Mouse (Mus musculus) heart, embryonic 14.5 days (tissue): ENCODE results near the gene Olfr155. TPM values are rescaled to one million over a fixed set of nuclear protein-coding genes. Genes with fewer than 3 reads are reported as not detected.
A peak's percentile ranks its signal among the peaks of the same experiment; 100 is the strongest.

Experiments used
- ATAC-seq: fragments of 200-750 bp; cut with Nextera tagmentation; 2 replicates; pipeline ENCODE4 v1.8.0; 2017; ENCODE audit warnings: low read depth, moderate TSS enrichment; ENCODE audit not compliant: insufficient number of reproducible peaks, insufficient read depth, low FRiP score
- H3K27ac ChIP-seq, 2 experiments: fragments of 200-500 bp in 1 of 2; fragments of 300-500 bp in 1 of 2; sonication (generic) in 1 of 2; replicated peaks in 1 of 2; 2 replicates each; pipeline ENCODE4 v1.5.1; 2012 to 2014; ENCODE audit warnings: low read depth in 2 of 2, low read length in 2 of 2, control low read depth in 1 of 2, mild to moderate bottlenecking in 1 of 2, mixed read lengths in 1 of 2; ENCODE audit not compliant: control insufficient read depth in 1 of 2, insufficient read depth in 1 of 2
- H3K27me3 ChIP-seq: fragments of 300-500 bp; sonication (generic); 2 replicates; pipeline ENCODE4 v1.6.1; 2014; ENCODE audit warnings: mild to moderate bottlenecking, low read length, control low read depth; ENCODE audit not compliant: control insufficient read depth, insufficient read depth
- H3K36me3 ChIP-seq: fragments of 300-500 bp; sonication (generic); 2 replicates; pipeline ENCODE4 v1.6.1; 2014; ENCODE audit warnings: mild to moderate bottlenecking, control low read depth, low read length, mixed read lengths; ENCODE audit not compliant: control insufficient read depth, insufficient read depth
- H3K4me1 ChIP-seq, 2 experiments: fragments of 200-500 bp in 1 of 2; fragments of 300-500 bp in 1 of 2; sonication (generic) in 1 of 2; 2 replicates each; pipeline ENCODE4 v1.6.1; 2012 to 2014; ENCODE audit warnings: low read length in 2 of 2, control low read depth in 1 of 2, mixed read lengths in 1 of 2; ENCODE audit not compliant: control insufficient read depth in 2 of 2, insufficient read depth in 2 of 2
- H3K4me2 ChIP-seq: fragments of 300-500 bp; sonication (generic); 2 replicates; pipeline ENCODE4 v1.6.1; 2014; ENCODE audit warnings: mild to moderate bottlenecking, low read length
- H3K4me3 ChIP-seq, 2 experiments: fragments of 200-500 bp in 1 of 2; fragments of 300-500 bp in 1 of 2; sonication (generic) in 1 of 2; 2 replicates each; pipeline ENCODE4 v1.5.1; 2012 to 2014; ENCODE audit warnings: low read length in 2 of 2, mild to moderate bottlenecking in 2 of 2, control low read depth in 1 of 2, low read depth in 1 of 2, moderate library complexity in 1 of 2; ENCODE audit not compliant: control insufficient read depth in 1 of 2, insufficient read depth in 1 of 2
- H3K9ac ChIP-seq: fragments of 300-500 bp; sonication (generic); 2 replicates; pipeline ENCODE4 v1.6.1; 2014; ENCODE audit warnings: mild to moderate bottlenecking, low read length
- H3K9me3 ChIP-seq: fragments of 300-500 bp; sonication (generic); 2 replicates; pipeline ENCODE4 v1.6.1; 2016; ENCODE audit warnings: low read length, control low read depth; ENCODE audit not compliant: control insufficient read depth
- WGBS: fragments of 180-500 bp; shearing (Covaris S2); extraction: QIAGEN DNeasy Blood & Tissue Kit; methylation state at CpG from one replicate; pipeline ENCODE4 v1.1.7; 2014; 5-methylcytosine and 5-hydroxymethylcytosine counted together
- polyA plus RNA-seq: library from polyadenylated mRNA; unstranded; fragments of >200 nt; fragmentation: Nextera tagmentation; extraction: Ambion mirVana; gene quantifications from 2 replicates; pipeline ENCODE4 v1.2.1, GENCODE M21; 2014

The Olfr155 gene
- polyA plus RNA-seq, 1 experiment from 2014 or later: not detected

GRCm38 (mm10) chr4:43840101-43840500, 11.3 kb upstream of the Olfr155 start, which contains the start of gene Olfr157:
Gene Olfr157 (minus strand): TSS chr4:43840201.
- Histone ChIP-seq H3K4me1 (peaks cover 0 to 4% of the 10 kb centered on the region in 2 experiments; a peak in 1 of 4 replicates), H3K27ac (no peak within 1 kb of the TSS), H3K4me3 (no peak within 1 kb of the TSS), H3K9me3 (peaks cover 8% of the 10 kb centered on the region; the same call in 1 of the 2 replicates), H3K36me3 (no peaks in the 10 kb centered on the region), H3K4me2 (no peak within 1 kb of the TSS), H3K9ac (no peak within 1 kb of the TSS), H3K27me3 (no peaks in the 10 kb centered on the region)
- no peak for ATAC-seq
- WGBS: 74% methylated on average over 1 of the region's 1 CpGs

GRCm38 (mm10) chr4:43854101-43854500, 2.7 kb downstream of the Olfr155 start:
- H3K36me3 ChIP-seq: no peaks in the 10 kb centered on the region
- no peak overlapping the region for H3K4me2 ChIP-seq
- no peaks in the 10 kb centered on the region for H3K27me3 ChIP-seq
- H3K9ac ChIP-seq: no peak overlapping the region
- 60% methylated on average over 8 of the region's 8 CpGs for whole genome bisulfite sequencing
- no peaks in the 10 kb centered on the region; a peak in 1 of 4 replicates for H3K4me1 ChIP-seq
- no peaks in the 10 kb centered on the region for H3K9me3 ChIP-seq
- no peak for ATAC-seq
- H3K27ac ChIP-seq: no peak overlapping the region
- H3K4me3 ChIP-seq: no peak overlapping the region

GRCm38 (mm10) chr4:43859886-43860285, 8.5 kb downstream of the Olfr155 start:
- H3K36me3 ChIP-seq: no peaks in the 10 kb centered on the region
- no peak overlapping the region for H3K9ac ChIP-seq
- no peaks in the 10 kb centered on the region for H3K9me3 ChIP-seq
- H3K4me3 ChIP-seq: no peak overlapping the region
- H3K27ac ChIP-seq: no peak overlapping the region
- WGBS: 75% methylated on average over 10 of the region's 10 CpGs
- H3K4me1 ChIP-seq: no peaks in the 10 kb centered on the region
- H3K4me2 ChIP-seq: no peak overlapping the region
- no peaks in the 10 kb centered on the region for H3K27me3 ChIP-seq
- no peak for ATAC-seq

GRCm38 (mm10) chr4:43860744-43861519, 9.6 kb downstream of the Olfr155 start:
- Histone ChIP-seq H3K4me1 (no peaks in the 10 kb centered on the region), H3K27me3 (no peaks in the 10 kb centered on the region), H3K36me3 (no peaks in the 10 kb centered on the region), H3K9me3 (no peaks in the 10 kb centered on the region), H3K27ac (no peak overlapping the region), H3K4me3 (no peak overlapping the region), H3K4me2 (peak overlapping the region; percentile 35), H3K9ac (no peak overlapping the region)
- no peak for ATAC-seq
- 10% methylated on average over 14 of the region's 14 CpGs for WGBS

GRCm38 (mm10) chr4:43863298-43863697, 11.9 kb downstream of the Olfr155 start:
- H3K27me3 ChIP-seq: no peaks in the 10 kb centered on the region
- no peaks in the 10 kb centered on the region for H3K36me3 ChIP-seq
- no peak overlapping the region for H3K27ac ChIP-seq
- H3K9ac ChIP-seq: no peak overlapping the region
- 64% methylated on average over 4 of the region's 4 CpGs for WGBS
- H3K4me3 ChIP-seq: no peak overlapping the region
- no peak overlapping the region for H3K4me2 ChIP-seq
- no peak for ATAC-seq
- no peaks in the 10 kb centered on the region for H3K4me1 ChIP-seq
- H3K9me3 ChIP-seq: no peaks in the 10 kb centered on the region

GRCm38 (mm10) chr4:43869821-43870220, 18.5 kb downstream of the Olfr155 start:
- Histone ChIP-seq H3K36me3 (no peaks in the 10 kb centered on the region), H3K4me2 (no peak overlapping the region), H3K27ac (no peak overlapping the region), H3K9ac (no peak overlapping the region), H3K27me3 (no peaks in the 10 kb centered on the region), H3K4me3 (no peak overlapping the region), H3K4me1 (no peaks in the 10 kb centered on the region), H3K9me3 (no peaks in the 10 kb centered on the region)
- ATAC-seq: no peak
- 85% methylated on average over 10 of the region's 10 CpGs for WGBS

GRCm38 (mm10) chr4:43874501-43874900, 23.1 kb downstream of the Olfr155 start:
- Histone ChIP-seq H3K9me3 (no peaks in the 10 kb centered on the region), H3K9ac (peak overlapping the region; percentile 84), H3K4me3 (peak overlapping the region in 1 of 2 experiments; percentile 88; a peak in 1 of 4 replicates)

More at GRCm38 (mm10) chr4:43874501-43874900, 23.1 kb downstream of the Olfr155 start:
- Histone ChIP-seq H3K4me2 (peak overlapping the region; percentile 93), H3K4me1 (peaks cover 5 to 23% of the 10 kb centered on the region in 2 experiments), H3K27ac (no peak overlapping the region), H3K36me3 (no peaks in the 10 kb centered on the region), H3K27me3 (no peaks in the 10 kb centered on the region)
- WGBS: 53% methylated on average over 7 of the region's 7 CpGs
- ATAC-seq: no peak
